Mouse (Mus musculus) ES-E14 (cell line): ENCODE data around the gene Adcy9. TPM values are rescaled to one million over a fixed set of nuclear protein-coding genes. Genes with fewer than 3 reads are reported as not detected.

Experiments used
- DNase-seq: peaks from one replicate; pipeline ENCODE4 v3.0.0-alpha.2; 2013; ENCODE audit warnings: low read depth, low spot score
- H3K27ac ChIP-seq: 2 replicates; pipeline ENCODE4 v1.5.1; 2012; ENCODE audit warnings: low read depth, mild to moderate bottlenecking, low read length, moderate library complexity, mixed read lengths; ENCODE audit not compliant: poor library complexity, insufficient read depth, severe bottlenecking
- H3K36me3 ChIP-seq: 2 replicates; pipeline ENCODE4 v1.6.1; 2012; ENCODE audit warnings: mild to moderate bottlenecking, low read length, moderate library complexity, mixed read lengths; ENCODE audit not compliant: control insufficient read depth, poor library complexity, insufficient read depth, severe bottlenecking
- H3K4me1 ChIP-seq, 2 experiments: fragments of 150-350 bp in 1 of 2; sonication (generic) in 1 of 2; 2 replicates each; pipeline ENCODE4 v1.6.1; 2012; ENCODE audit warnings: low read length in 2 of 2, mild to moderate bottlenecking in 1 of 2, mixed read lengths in 1 of 2; ENCODE audit not compliant: control insufficient read depth in 2 of 2, insufficient read depth in 2 of 2, poor library complexity in 1 of 2
- H3K4me3 ChIP-seq, 2 experiments: fragments of 150-350 bp in 1 of 2; sonication (generic) in 1 of 2; 2 replicates each; pipeline ENCODE4 v1.5.1; 2012; ENCODE audit warnings: low read length in 2 of 2, low read depth in 1 of 2, mild to moderate bottlenecking in 1 of 2, mixed read lengths in 1 of 2; ENCODE audit not compliant: insufficient read depth in 1 of 2, poor library complexity in 1 of 2, severe bottlenecking in 1 of 2
- H3K9ac ChIP-seq: 2 replicates; pipeline ENCODE4 v1.6.1; 2012; ENCODE audit warnings: low read depth, mild to moderate bottlenecking, low read length, mixed read lengths; ENCODE audit not compliant: poor library complexity, insufficient read depth, severe bottlenecking
- H3K9me3 ChIP-seq: fragments of 150-350 bp; sonication (generic); 2 replicates; pipeline ENCODE4 v1.6.1; 2012; ENCODE audit warnings: low read depth, mild to moderate bottlenecking, low read length; ENCODE audit not compliant: control insufficient read depth, insufficient read depth
- CHD2 ChIP-seq: IDR thresholded peaks from 2 replicates; pipeline ENCODE4 v1.6.1; 2014; ENCODE audit warnings: mild to moderate bottlenecking, low read depth, low read length, inconsistent platforms
- HCFC1 ChIP-seq: IDR thresholded peaks from 2 replicates; pipeline ENCODE4 v1.6.1; 2012; ENCODE audit warnings: low read length, inconsistent platforms, borderline replicate concordance; ENCODE audit not compliant: insufficient read depth
- MAFK ChIP-seq: IDR thresholded peaks from 2 replicates; pipeline ENCODE4 v1.6.1; 2014; ENCODE audit warnings: mild to moderate bottlenecking, low read depth, low read length, inconsistent platforms; ENCODE audit not compliant: insufficient read depth
- ZC3H11A ChIP-seq: IDR thresholded peaks from 2 replicates; pipeline ENCODE4 v1.6.1; 2012; ENCODE audit warnings: low read depth, mild to moderate bottlenecking, inconsistent platforms, low read length, borderline replicate concordance
- ZNF384 ChIP-seq: IDR thresholded peaks from 2 replicates; pipeline ENCODE4 v1.6.1; 2012; ENCODE audit warnings: low read depth, low read length, inconsistent platforms
- in situ Hi-C, 2 experiments: fragments of 600-800 bp; cut with MboI; formaldehyde crosslinking; loops; one replicate each; pipeline ENCODE4 v1.15.1; 2025; ENCODE audit warnings: low sequenced_read_pairs in 2 of 2, inconsistent platforms in 1 of 2; ENCODE audit not compliant: unreplicated experiment in 2 of 2
- total RNA-seq: library from RNA; depleted of rRNA; stranded (reverse); fragments of 300-350 nt; gene quantifications from 2 replicates; pipeline ENCODE4 v1.2.3, GENCODE M21; 2012

Adcy9 gene
- total RNA-seq, 1 experiment = 5.2 TPM

DNA sequence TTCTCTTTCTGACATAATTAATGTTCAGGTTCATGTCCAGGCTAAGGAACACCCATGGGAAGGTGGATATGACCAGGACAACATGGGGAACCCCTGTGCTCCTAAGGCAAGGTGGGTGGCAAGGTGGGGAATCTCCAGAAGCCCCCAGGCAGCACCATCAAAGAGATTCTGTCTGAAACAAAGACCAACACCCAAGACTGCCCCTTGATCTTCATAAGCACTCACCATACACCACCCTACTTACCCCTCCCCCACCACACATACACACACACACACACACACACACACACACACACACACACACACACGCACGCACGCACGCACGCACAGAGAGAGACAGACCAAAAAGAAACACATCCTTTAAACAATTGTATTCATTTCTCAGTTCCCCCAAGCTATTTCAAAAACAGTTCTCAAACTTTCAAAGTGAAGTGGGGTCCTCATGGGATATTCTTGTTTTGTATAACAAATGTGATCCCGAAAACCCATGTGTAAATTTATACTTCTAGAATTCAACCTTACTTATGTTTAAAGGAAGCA lies 14.2 kb downstream of the Adcy9 start:
- in situ Hi-C loops = no loop called here
- Histone ChIP-seq H3K9me3 (no peaks in the 10 kb centered on the region), H3K4me1 (peaks cover 0 to 6% of the 10 kb centered on the region in 2 experiments; a peak in 2 of 4 replicates), H3K9ac (no peak overlapping the region), H3K27ac (no peak overlapping the region), H3K4me3 (no peak overlapping the region), H3K36me3 (no peaks in the 10 kb centered on the region)
- no peak for DNase-seq
- TF ChIP-seq MAFK = no peak
- no peak for TF ChIP-seq ZNF384
- TF ChIP-seq HCFC1 = no peak
- no peak for TF ChIP-seq ZC3H11A
- no peak for TF ChIP-seq CHD2

DNA sequence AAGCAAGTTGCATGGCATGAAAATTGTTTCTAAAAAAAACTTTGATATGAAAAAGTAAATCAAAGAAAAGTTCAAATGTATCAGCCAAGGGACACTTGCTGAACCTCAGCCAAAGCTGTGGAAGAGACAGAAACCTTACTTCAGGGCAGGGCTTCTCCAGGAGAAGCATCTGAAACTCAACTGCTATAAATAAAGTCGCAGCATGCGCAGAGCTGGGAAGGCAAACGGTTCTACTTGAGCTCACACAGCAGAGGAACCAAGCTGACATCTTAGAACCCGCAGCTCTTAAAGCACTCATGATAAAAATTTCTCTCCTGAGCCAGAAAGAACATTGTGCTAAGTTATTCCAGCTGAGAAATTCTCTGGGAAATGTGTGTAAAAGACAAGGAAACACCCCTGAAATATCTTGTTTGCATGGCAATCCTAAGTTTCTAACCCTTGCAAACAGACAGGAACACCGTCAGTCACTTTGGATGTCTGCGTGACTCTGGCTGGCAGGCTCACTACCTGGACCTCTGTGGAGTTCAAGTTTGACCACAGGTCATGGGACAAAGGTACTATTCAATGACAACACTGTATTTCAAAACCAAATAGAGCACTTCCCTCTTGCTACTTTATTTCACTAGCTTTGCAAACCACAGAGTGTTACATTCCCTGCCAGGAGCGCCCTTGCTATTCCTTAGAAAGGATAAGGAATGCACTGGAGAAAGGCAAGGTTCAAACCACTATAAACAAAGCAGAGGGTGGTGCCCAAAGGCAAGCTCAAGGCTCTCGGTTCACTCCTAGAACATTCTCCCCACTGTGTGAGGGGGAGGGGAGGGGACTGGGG lies 15.2 kb downstream of the Adcy9 start:
- TF ChIP-seq ZNF384 (no peak), CHD2 (no peak), ZC3H11A (no peak), MAFK (no peak), HCFC1 (no peak)
- Histone ChIP-seq H3K36me3 (no peaks in the 10 kb centered on the region), H3K27ac (no peak overlapping the region), H3K9ac (no peak overlapping the region), H3K4me1 (peaks cover 0 to 6% of the 10 kb centered on the region in 2 experiments; a peak in 2 of 4 replicates), H3K4me3 (no peak overlapping the region), H3K9me3 (no peaks in the 10 kb centered on the region)
- peak; percentile 41 for DNase-seq
- in situ Hi-C loops = no loop called here

DNA sequence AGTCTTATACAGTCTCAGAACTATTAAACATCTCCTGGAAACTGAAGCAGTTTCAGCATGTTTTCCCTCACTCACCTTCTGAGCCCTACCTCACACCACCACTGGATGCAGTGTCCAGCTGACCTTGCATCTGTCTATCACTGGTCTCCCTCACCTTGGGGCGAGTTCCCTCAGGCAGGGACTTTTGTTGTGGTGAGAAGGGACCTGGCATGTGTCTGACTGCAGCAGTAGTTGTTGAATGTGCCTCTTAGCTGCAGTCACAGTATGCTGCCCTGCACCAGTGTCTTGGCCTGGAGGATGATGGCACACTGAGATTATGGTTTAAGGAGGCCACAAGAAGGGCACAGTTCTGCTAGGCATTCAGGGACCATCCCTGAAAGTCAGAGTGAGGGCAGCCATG lies 19.2 kb downstream of the Adcy9 start:
- TF ChIP-seq CHD2 (no peak), ZC3H11A (no peak), ZNF384 (no peak), MAFK (no peak), HCFC1 (no peak)
- DNase-seq = no peak
- H3K4me1 ChIP-seq = peaks cover 0 to 4% of the 10 kb centered on the region in 2 experiments; a peak in 2 of 4 replicates
- no peaks in the 10 kb centered on the region for H3K36me3 ChIP-seq
- H3K9me3 ChIP-seq = no peaks in the 10 kb centered on the region
- H3K27ac ChIP-seq = no peak overlapping the region
- no peak overlapping the region for H3K4me3 ChIP-seq
- in situ Hi-C loops = no loop called here
- H3K9ac ChIP-seq = no peak overlapping the region

DNA sequence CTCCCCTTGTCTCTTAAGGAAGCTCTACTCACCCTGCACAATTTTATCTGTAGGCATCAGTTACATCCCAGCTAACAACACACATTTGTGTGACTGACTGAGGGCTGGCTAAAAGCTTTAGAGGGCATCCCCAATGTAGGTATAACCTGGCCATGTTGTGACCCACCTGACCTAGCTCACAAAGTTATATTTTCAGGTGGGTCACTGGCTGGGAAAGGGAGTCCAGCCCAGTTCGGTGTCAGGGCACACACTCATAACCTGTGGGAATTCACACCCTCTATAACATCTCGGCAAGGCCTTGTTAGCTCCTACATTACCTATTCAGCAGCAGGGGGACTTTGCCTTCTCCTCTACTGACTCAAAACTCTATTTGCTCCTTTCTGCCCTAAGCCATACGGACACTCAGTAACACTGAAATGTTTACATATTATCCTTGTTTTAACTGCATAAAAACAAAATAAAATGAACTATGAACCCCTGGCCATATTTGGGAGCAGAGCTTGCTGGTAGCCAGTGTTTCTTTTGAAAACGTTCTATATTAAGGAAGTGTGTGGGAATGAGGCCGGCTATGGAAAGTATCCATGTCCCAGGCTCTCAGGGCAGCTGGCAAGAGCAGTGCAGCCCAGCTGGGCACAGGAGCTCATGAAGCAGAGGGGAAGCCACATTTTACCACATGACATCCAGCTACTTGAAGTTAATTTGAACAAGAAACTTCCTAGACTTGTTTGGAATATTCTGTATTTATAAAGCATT lies 20.7 kb downstream of the Adcy9 start:
- H3K9me3 ChIP-seq = no peaks in the 10 kb centered on the region
- in situ Hi-C loops = no loop called here
- no peak overlapping the region for H3K4me3 ChIP-seq
- no peaks in the 10 kb centered on the region for H3K4me1 ChIP-seq
- no peaks in the 10 kb centered on the region for H3K36me3 ChIP-seq
- H3K9ac ChIP-seq = no peak overlapping the region
- TF ChIP-seq CHD2 = no peak
- no peak for TF ChIP-seq HCFC1
- no peak for TF ChIP-seq MAFK
- no peak for TF ChIP-seq ZC3H11A
- TF ChIP-seq ZNF384 = no peak
- no peak overlapping the region for H3K27ac ChIP-seq
- DNase-seq = no peak
